Mouse (Mus musculus) left cerebral cortex, postnatal 10 days (tissue): ENCODE results near the gene Stard8. TPM values are rescaled to one million over a fixed set of nuclear protein-coding genes. Genes with fewer than 3 reads are reported as not detected.

Source experiments
- DNase-seq, 2 experiments: peaks; one replicate each; pipeline ENCODE4 v3.0.0; 2021 to 2022; ENCODE audit warnings: low spot score in 2 of 2, mixed read lengths in 1 of 2; ENCODE audit errors: extremely low spot score in 1 of 2
- intact Hi-C: fragments of 180-260 bp; cut with DNase I; formaldehyde crosslinking; loops from one replicate; pipeline ENCODE4 v1.15.1; 2025
- total RNA-seq, 2 experiments: library from RNA; stranded (reverse); gene quantifications; 2 replicates each; pipeline ENCODE4 v1.2.3; 2021

Gene Stard8
- total RNA-seq, 2 experiments from 2014 or later = 8.3 to 9.4 TPM

GRCm38 (mm10) chrX:99043275-99043674, 40.2 kb downstream of the Stard8 start:
- no peak for DNase-seq
- intact Hi-C loops = no loop called here

GRCm38 (mm10) chrX:99043739-99044138, 40.7 kb downstream of the Stard8 start:
- DNase-seq = no peak
- intact Hi-C loops = no loop called here

GRCm38 (mm10) chrX:99045315-99045714, 42.3 kb downstream of the Stard8 start:
- no peak for DNase-seq
- intact Hi-C loops = no loop called here

GRCm38 (mm10) chrX:99046360-99047055, 43.5 kb downstream of the Stard8 start:
- intact Hi-C loops = no loop called here
- peak in 1 of 2 experiments; percentile 41 for DNase-seq

GRCm38 (mm10) chrX:99048111-99048510, 45.1 kb downstream of the Stard8 start:
- intact Hi-C loops = no loop called here
- no peak for DNase-seq

GRCm38 (mm10) chrX:99049247-99049646, 46.2 kb downstream of the Stard8 start:
- intact Hi-C loops = no loop called here
- DNase-seq = peak in 1 of 2 experiments; percentile 65

GRCm38 (mm10) chrX:99050736-99051481, 47.9 kb downstream of the Stard8 start:
- no peak for DNase-seq

GRCm38 (mm10) chrX:99052255-99052654, 49.2 kb downstream of the Stard8 start:
- DNase-seq = no peak
- intact Hi-C loops = no loop called here

More at GRCm38 (mm10) chrX:99050736-99051481, 47.9 kb downstream of the Stard8 start:
- intact Hi-C loops = no loop called here

GRCm38 (mm10) chrX:99054512-99054911, 51.5 kb downstream of the Stard8 start:
- intact Hi-C loops = no loop called here
- DNase-seq = no peak

GRCm38 (mm10) chrX:99057772-99058440, 54.9 kb downstream of the Stard8 start:
- no peak for DNase-seq
- intact Hi-C loops = no loop called here

- DNase-seq = no peak
- intact Hi-C loops = no loop called here
Observed at GRCm38 (mm10) chrX:99059119-99059518, 56.1 kb downstream of the Stard8 start.

- DNase-seq = no peak
- intact Hi-C loops = no loop called here
Observed at GRCm38 (mm10) chrX:99065582-99065981, 62.5 kb downstream of the Stard8 start.

GRCm38 (mm10) chrX:99066550-99066949, 63.5 kb downstream of the Stard8 start:
- DNase-seq = no peak

GRCm38 (mm10) chrX:99067232-99067631, 64.2 kb downstream of the Stard8 start:
- DNase-seq = no peak
- intact Hi-C loops = no loop called here

More at GRCm38 (mm10) chrX:99066550-99066949, 63.5 kb downstream of the Stard8 start:
- intact Hi-C loops = no loop called here

GRCm38 (mm10) chrX:99067671-99068151, 64.7 kb downstream of the Stard8 start:
- intact Hi-C loops = no loop called here

GRCm38 (mm10) chrX:99071188-99071587, 68.1 kb downstream of the Stard8 start:
- intact Hi-C loops = no loop called here
- no peak for DNase-seq

More at GRCm38 (mm10) chrX:99067671-99068151, 64.7 kb downstream of the Stard8 start:
- no peak for DNase-seq

GRCm38 (mm10) chrX:99072596-99072995, 69.5 kb downstream of the Stard8 start:
- DNase-seq = no peak
- intact Hi-C loops = no loop called here

- no peak for DNase-seq
- intact Hi-C loops = no loop called here
Observed at GRCm38 (mm10) chrX:99075111-99075510, 72.1 kb downstream of the Stard8 start.

- intact Hi-C loops = no loop called here
- no peak for DNase-seq
Observed at GRCm38 (mm10) chrX:99076460-99076859, 73.4 kb downstream of the Stard8 start.
